Mouse (Mus musculus) midbrain, embryonic 14.5 days (tissue): ENCODE measurements around the gene Kiss1. TPM values are rescaled to one million over a fixed set of nuclear protein-coding genes. Genes with fewer than 3 reads are reported as not detected.
A peak's percentile ranks its signal among the peaks of the same experiment; 100 is the strongest.
"Not testable (repeated sequence)": the region's sequence is repeated elsewhere in the genome, so short reads cannot be mapped to it uniquely, and the experiment has no call there.

Experiments used
- ATAC-seq: fragments of 200-750 bp; cut with Nextera tagmentation; 2 replicates; pipeline ENCODE4 v1.8.0; 2017; ENCODE audit warnings: moderate number of reproducible peaks, moderate library complexity; ENCODE audit not compliant: low FRiP score, low TSS enrichment
- DNase-seq: peaks from one replicate; pipeline ENCODE4 v3.0.0-alpha.2; 2015
- H3K27ac ChIP-seq: fragments of 300-500 bp; sonication (generic); replicated peaks from 2 replicates; pipeline ENCODE4 v1.5.1; 2014; ENCODE audit warnings: mild to moderate bottlenecking, low read depth, low read length, moderate library complexity
- H3K27me3 ChIP-seq: fragments of 300-500 bp; sonication (generic); 2 replicates; pipeline ENCODE4 v1.6.1; 2014; ENCODE audit warnings: low read length, control low read depth, mixed read lengths; ENCODE audit not compliant: control insufficient read depth, insufficient read depth
- H3K36me3 ChIP-seq: fragments of 300-500 bp; sonication (generic); 2 replicates; pipeline ENCODE4 v1.6.1; 2014; ENCODE audit warnings: low read length, control low read depth; ENCODE audit not compliant: control insufficient read depth, insufficient read depth
- H3K4me1 ChIP-seq: fragments of 300-500 bp; sonication (generic); 2 replicates; pipeline ENCODE4 v1.6.1; 2014; ENCODE audit warnings: mild to moderate bottlenecking, antibody characterized with exemption, low read length, control low read depth; ENCODE audit not compliant: control insufficient read depth, insufficient read depth
- H3K4me2 ChIP-seq: fragments of 300-500 bp; sonication (generic); 2 replicates; pipeline ENCODE4 v1.6.1; 2014; ENCODE audit warnings: mild to moderate bottlenecking, low read length, moderate library complexity
- H3K4me3 ChIP-seq: fragments of 300-500 bp; sonication (generic); replicated peaks from 2 replicates; pipeline ENCODE4 v1.5.1; 2014; ENCODE audit warnings: low read depth, low read length
- H3K9ac ChIP-seq: fragments of 300-500 bp; sonication (generic); replicated peaks from 2 replicates; pipeline ENCODE4 v1.6.1; 2014; ENCODE audit warnings: mild to moderate bottlenecking, low read length, moderate library complexity
- H3K9me3 ChIP-seq: fragments of 300-500 bp; sonication (generic); 2 replicates; pipeline ENCODE4 v1.6.1; 2016; ENCODE audit warnings: low read length, control low read depth, mixed read lengths; ENCODE audit not compliant: control insufficient read depth
- WGBS: fragments of 180-500 bp; shearing (Covaris S2); extraction: QIAGEN DNeasy Blood & Tissue Kit; methylation state at CpG from one replicate; pipeline ENCODE4 v1.1.7; 2014; 5-methylcytosine and 5-hydroxymethylcytosine counted together
- polyA plus RNA-seq: library from polyadenylated mRNA; unstranded; fragments of >200 nt; fragmentation: Nextera tagmentation; extraction: Ambion mirVana; gene quantifications from 2 replicates; pipeline ENCODE4 v1.2.1, GENCODE M21; 2014

The Kiss1 gene
- polyA plus RNA-seq, 1 experiment from 2014 or later, result not detected

DNA sequence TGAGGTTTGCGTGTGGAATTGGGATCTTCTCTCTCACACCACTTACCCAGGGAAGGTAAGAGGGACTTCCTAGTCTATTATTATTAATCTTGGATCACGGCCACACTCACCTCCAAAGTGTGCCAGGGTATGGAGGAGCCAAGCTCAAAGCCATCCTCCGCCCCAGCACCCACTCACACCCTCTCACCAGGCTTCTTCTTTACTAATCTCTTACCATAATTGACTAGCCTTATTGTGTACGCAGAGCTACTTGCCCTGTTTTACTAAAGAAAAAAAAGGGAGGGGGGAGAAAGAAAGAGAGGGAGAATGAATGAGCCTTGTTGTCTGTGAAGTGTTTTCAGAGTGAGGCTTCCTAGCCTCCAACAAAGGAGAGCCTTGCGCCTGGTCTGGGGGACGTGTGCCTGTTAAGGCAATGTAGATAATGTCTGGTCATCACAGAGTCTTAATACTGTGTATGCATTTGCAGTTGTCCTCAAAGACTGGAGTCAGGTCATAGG is 6.7 kb downstream of the Kiss1 start:
- Histone ChIP-seq H3K36me3 (no peaks in the 10 kb centered on the region), H3K27me3 (peaks cover 10% of the 10 kb centered on the region; the same call in 1 of the 2 replicates), H3K4me1 (peaks cover 21% of the 10 kb centered on the region), H3K4me3 (no peak overlapping the region), H3K9ac (no peak overlapping the region), H3K4me2 (no peak overlapping the region), H3K9me3 (no peaks in the 10 kb centered on the region), H3K27ac (no peak overlapping the region)
- DNase-seq (peak; percentile 38), ATAC-seq (no peak)
- 50% methylated on average over 6 of the region's 6 CpGs for WGBS

DNA sequence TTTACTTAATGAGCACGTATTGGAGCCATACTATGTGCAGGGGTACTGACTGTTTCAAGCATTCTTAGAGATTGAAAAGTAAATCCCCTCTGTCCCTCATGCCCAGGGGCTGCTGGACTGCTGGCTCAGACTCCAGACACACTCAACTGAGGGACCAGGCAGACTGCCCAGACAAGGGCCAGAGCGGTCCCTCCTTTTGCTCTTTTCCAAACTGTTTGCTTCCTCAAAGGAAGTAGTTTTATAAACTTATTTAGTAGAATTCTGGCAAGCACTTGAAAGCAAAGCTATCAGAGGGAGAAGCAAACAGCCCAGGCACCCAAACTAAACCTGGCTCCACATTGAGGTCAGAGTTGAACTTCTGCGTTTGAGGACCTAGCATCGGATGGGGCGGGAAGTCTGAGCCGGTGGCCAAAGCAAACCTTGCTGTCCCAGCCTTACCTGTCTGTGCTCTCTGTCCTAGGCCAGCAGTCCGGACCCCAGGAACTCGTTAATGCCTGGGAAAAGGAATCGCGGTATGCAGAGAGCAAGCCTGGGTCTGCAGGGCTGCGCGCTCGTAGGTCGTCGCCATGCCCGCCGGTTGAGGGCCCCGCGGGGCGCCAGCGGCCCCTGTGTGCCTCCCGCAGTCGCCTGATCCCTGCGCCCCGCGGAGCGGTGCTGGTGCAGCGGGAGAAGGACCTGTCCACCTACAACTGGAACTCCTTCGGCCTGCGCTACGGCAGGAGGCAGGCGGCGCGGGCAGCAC is 7.4 kb downstream of the Kiss1 start:
- Histone ChIP-seq H3K4me3 (peak overlapping the region; percentile 28; the same call in 1 of the 2 replicates), H3K27ac (no peak overlapping the region), H3K4me2 (peak overlapping the region; percentile 55), H3K36me3 (no peaks in the 10 kb centered on the region), H3K9ac (no peak overlapping the region; the same call in 1 of the 2 replicates), H3K4me1 (peaks cover 21% of the 10 kb centered on the region), H3K27me3 (peaks cover 10% of the 10 kb centered on the region; the same call in 1 of the 2 replicates), H3K9me3 (no peaks in the 10 kb centered on the region)
- peak; percentile 31 for DNase-seq
- ATAC-seq, result no peak
- WGBS, result 9% methylated on average over 34 of the region's 34 CpGs

DNA sequence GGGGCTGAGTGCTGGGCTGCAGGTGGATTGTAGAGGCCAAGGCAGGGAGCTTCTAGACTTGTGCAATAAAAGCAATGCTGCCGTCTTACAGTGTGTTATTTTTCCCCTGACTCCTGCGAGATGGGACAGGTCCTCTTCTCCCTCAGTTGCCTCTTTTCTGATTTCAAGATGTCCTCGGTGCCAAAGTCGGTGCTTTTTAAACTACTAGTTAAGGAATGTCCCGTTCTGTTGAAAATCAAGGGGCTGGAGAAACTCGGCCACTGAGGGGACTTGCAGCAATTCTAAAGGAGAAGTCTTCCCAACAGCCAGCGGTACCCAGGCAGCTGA is 7.9 kb downstream of the Kiss1 start:
- H3K4me3 ChIP-seq, result peak overlapping the region; percentile 28; the same call in 1 of the 2 replicates
- H3K27ac ChIP-seq, result no peak overlapping the region
- H3K4me2 ChIP-seq, result peak overlapping the region; percentile 55
- 25% methylated on average over 7 of the region's 7 CpGs for WGBS
- ATAC-seq (no peak), DNase-seq (no peak)
- no peak overlapping the region; the same call in 1 of the 2 replicates for H3K9ac ChIP-seq
- H3K9me3 ChIP-seq, result no peaks in the 10 kb centered on the region
- H3K4me1 ChIP-seq, result peaks cover 21% of the 10 kb centered on the region
- peaks cover 10% of the 10 kb centered on the region; the same call in 1 of the 2 replicates for H3K27me3 ChIP-seq
- no peaks in the 10 kb centered on the region for H3K36me3 ChIP-seq

DNA sequence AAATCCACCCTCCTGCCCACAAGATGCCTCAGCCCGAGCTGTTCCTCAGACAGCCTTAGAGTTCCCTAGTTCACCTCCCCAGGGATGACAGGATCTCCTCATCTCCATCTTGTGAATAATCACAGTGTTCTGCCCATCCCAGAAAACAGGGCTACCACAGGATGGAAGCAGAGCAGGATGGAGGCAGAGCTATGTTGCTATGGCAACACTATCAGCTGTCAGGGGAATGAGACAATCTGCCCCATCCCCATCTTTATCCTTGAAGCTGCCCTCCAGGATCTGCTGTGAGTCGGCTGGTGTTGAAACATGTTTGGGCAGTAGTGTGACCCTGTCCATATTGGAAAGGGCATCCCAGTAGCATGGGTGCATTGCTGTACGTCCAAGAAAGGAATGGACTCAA is 9.5 kb downstream of the Kiss1 start:
- H3K27ac ChIP-seq, result peak overlapping the region; percentile 50
- peak overlapping the region; percentile 27; the same call in 1 of the 2 replicates for H3K4me2 ChIP-seq
- ATAC-seq, result peak; percentile 53; the same call in 1 of the 2 replicates

DNA sequence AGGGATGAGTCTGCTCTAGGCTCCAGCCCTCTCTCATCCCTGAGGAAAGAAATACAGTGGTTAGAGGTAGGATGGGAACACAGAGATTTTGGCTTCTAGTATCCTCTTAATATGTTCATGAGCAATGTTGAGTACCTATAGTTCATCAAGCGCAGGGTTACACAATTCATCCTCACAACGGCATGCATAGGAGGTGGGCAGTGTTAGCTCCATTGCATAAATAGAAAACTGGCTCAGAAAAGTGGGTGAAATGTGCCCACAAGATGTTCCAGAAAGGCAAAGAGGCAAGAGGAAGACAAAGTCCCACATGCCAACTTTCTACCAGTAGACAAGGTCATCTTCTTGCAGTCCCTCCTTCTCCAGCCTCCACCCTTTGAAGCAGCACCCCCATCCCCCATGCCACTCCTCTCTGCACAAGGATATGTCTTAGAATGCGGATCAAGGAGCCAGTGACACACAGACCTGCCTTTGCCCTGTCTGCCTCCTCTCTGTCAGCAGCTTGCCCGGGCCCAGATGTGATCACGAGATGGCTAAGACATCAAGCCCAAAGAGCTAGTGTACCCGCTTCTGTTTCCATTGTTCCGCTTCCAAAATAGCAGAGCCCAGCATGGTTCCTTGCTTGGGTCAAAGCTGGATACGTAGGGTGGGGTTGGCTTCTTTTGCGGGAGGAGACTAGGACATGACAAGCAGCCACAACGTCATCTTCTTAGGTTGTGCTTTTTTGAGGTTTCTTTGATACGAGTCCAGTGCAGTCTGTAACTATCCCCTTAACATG is 11.2 kb downstream of the Kiss1 start:
- Histone ChIP-seq H3K9me3 (no peaks in the 10 kb centered on the region), H3K4me1 (peaks cover 21% of the 10 kb centered on the region), H3K4me3 (no peak overlapping the region), H3K36me3 (no peaks in the 10 kb centered on the region), H3K27me3 (peaks cover 10% of the 10 kb centered on the region; the same call in 1 of the 2 replicates), H3K9ac (no peak overlapping the region), H3K4me2 (no peak overlapping the region), H3K27ac (no peak overlapping the region)
- DNase-seq (no peak), ATAC-seq (no peak)
- WGBS, result 89% methylated on average over 11 of the region's 11 CpGs

More for the DNA sequence above, 9.5 kb downstream of the Kiss1 start:
- Histone ChIP-seq H3K4me1 (peaks cover 21% of the 10 kb centered on the region), H3K27me3 (peaks cover 10% of the 10 kb centered on the region; the same call in 1 of the 2 replicates), H3K9me3 (no peaks in the 10 kb centered on the region), H3K36me3 (no peaks in the 10 kb centered on the region), H3K4me3 (no peak overlapping the region), H3K9ac (no peak overlapping the region)
- DNase-seq, result peak; percentile 80
- 20% methylated on average over 3 of the region's 3 CpGs for WGBS

DNA sequence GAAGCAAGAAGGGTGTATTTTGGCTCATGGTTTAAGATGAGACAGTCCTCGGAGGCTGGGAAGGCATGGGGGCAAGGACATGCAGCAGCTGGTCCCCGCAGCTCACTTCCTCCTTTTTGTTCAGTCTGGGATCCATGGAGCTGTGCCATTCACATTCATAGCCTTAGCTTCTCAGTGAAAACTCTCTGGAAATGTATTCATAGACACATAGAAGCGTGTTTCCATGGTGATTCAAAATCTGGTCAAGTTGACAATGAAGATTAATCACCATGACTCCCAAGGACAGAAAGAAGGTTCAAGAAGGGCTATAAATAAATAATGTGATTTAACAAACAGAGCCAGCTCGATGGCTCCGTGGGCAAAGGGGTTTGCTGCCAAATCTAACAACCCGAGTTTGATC is 12.3 kb downstream of the Kiss1 start:
- Histone ChIP-seq H3K36me3 (no peaks in the 10 kb centered on the region), H3K27ac (no peak overlapping the region), H3K9me3 (no peaks in the 10 kb centered on the region), H3K4me1 (peaks cover 21% of the 10 kb centered on the region), H3K4me2 (no peak overlapping the region), H3K9ac (no peak overlapping the region), H3K4me3 (no peak overlapping the region), H3K27me3 (peaks cover 9% of the 10 kb centered on the region; the same call in 1 of the 2 replicates)
- ATAC-seq (no peak), DNase-seq (peak; percentile 56)
- 21% methylated on average over 6 of the region's 6 CpGs for WGBS

DNA sequence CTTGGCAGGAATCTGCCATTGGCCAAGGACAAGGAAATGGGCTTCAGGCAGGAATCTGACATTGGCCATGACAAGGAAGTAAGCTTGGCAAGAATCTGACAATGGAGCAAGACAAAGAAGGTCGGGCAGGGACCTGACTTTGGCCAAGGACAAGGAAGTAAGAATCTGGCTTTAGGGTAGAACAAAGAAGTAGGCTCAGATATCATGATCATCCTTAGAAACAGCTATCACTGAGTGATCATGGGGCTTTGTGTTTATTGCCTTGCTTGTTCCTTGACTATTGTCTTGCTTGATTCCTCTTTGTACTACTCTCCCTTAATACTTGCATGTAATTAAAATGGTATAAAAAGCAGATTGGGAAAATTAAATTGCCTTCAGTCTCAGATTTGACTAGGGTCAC is 18.7 kb downstream of the Kiss1 start:
- WGBS, result 50% methylated on average over 1 of the region's 1 CpGs
- H3K9ac ChIP-seq, H3K27ac ChIP-seq, H3K4me3 ChIP-seq, H3K4me1 ChIP-seq, H3K36me3 ChIP-seq, H3K4me2 ChIP-seq, H3K27me3 ChIP-seq, H3K9me3 ChIP-seq, DNase-seq, ATAC-seq: not testable (repeated sequence)

DNA sequence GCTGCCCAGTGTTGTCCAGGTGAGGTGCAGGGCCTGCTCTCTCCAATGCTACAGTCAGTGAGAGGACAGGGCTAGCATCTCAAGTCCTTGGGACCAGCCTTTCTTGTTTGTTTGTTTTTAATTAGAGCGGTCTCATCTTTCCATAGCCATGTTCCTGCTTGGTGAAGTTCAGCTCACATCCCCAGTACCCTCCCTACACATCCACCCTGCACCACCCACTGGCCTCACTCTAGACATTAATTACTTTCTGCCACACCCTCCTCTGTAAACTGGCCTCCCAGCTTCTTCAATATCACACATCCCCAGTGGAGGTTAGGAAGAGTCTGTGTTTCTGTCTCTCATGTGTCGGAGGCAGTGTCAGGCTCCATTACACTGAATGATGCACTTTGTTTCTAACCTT is 22.7 kb downstream of the Kiss1 start:
- Histone ChIP-seq H3K36me3 (no peaks in the 10 kb centered on the region), H3K27ac (no peak overlapping the region), H3K4me2 (no peak overlapping the region), H3K9ac (no peak overlapping the region), H3K27me3 (no peaks in the 10 kb centered on the region), H3K4me1 (no peaks in the 10 kb centered on the region), H3K9me3 (no peaks in the 10 kb centered on the region), H3K4me3 (no peak overlapping the region)
- ATAC-seq (no peak), DNase-seq (no peak)
- 95% methylated on average over 2 of the region's 2 CpGs for WGBS
